Mouse (Mus musculus) E14TG2a.4 (cell line): ENCODE measurements around the gene Plagl1.

ENCODE experiments used
- CTCF ChIP-seq: conservative IDR thresholded peaks from 2 replicates; pipeline ENCODE4 v1.5.1; 2014; ENCODE audit warnings: low read length
- POU5F1 ChIP-seq: IDR thresholded peaks from 2 replicates; pipeline ENCODE4 v1.6.1; 2014; ENCODE audit warnings: low read length, borderline replicate concordance

- TF ChIP-seq CTCF (no peak), POU5F1 (no peak)
Observed at GRCm38 (mm10) chr10:13155377-13155776, 95.1 kb downstream of the Plagl1 start.
